Mouse (Mus musculus) small intestine, adult 2 months (tissue): ENCODE measurements around the gene 4930404N11Rik.

Experiments used
- CTCF ChIP-seq: fragments of 200-500 bp; IDR thresholded peaks from 2 replicates; pipeline ENCODE4 v1.5.1; 2012; ENCODE audit warnings: low read depth, mild to moderate bottlenecking, control low read depth, inconsistent platforms, low read length, moderate library complexity, mixed read lengths; ENCODE audit not compliant: insufficient replicate concordance, insufficient read length; ENCODE audit errors: extremely low read depth
- POLR2A ChIP-seq: fragments of 200-500 bp; IDR thresholded peaks from 2 replicates; pipeline ENCODE4 v1.6.1; 2012; ENCODE audit warnings: low read depth, mild to moderate bottlenecking, control low read depth, inconsistent platforms, low read length, moderate library complexity

DNA sequence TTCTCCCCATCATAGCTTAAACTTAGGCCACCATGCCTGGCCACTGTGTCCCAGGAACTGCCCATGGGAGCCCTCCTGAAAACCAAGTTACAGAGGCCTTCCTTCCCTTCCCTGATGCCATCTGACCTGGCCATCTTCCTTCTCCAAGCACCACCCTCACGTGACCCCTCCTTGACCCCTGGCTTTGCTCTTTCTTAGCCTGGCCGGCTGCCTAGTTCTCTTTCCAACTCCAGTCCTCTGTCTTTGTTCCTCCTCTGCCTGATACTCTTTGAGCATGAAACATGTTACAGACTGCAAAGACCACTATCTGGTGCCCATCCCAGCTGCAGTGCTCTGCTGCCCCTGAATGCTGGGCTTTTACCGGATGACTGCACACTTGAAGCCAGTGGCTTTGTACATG lies 23.8 kb upstream of the 4930404N11Rik start:
- TF ChIP-seq CTCF = no peak
- no peak for TF ChIP-seq POLR2A
